Mouse (Mus musculus): ENCODE data around the gene Sntg2. TPM values are rescaled to one million over a fixed set of nuclear protein-coding genes. Genes with fewer than 3 reads are reported as not detected.

The Sntg2 gene
- polyA plus RNA-seq, 1 experiment from 2014 or later: 3.7 TPM

DNA sequence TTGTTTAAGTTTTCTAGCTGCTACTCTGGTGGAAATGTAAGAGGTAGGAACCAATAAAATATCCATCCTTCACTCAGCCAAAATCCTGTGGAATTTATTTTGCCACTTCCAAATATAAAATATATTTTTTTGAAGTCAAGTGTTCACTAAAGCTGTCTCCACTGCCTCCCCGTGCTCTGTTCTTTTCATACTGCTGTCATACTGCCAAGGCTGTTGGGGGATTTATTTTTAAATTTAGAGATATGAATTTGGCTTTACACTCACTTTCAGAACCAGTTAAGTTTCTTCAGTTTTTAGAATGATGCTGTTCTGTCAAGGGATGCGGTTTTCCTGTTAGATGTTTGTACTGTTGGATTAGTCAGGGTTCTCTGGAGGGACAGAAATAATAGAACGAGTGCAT, 204.7 kb downstream of the Sntg2 start:
- Histone ChIP-seq H3K4me3 (ENCODE audit: low read length) (no peak overlapping the region), H3K4me1 (ENCODE audit: control insufficient read depth, insufficient read depth, low read length) (peaks cover 11% of the 10 kb centered on the region), H3K27me3 (ENCODE audit: control insufficient read depth, insufficient read depth, low read length) (no peaks in the 10 kb centered on the region), H3K9me3 (replicated peaks; ENCODE audit: control insufficient read depth, low read length) (no peaks in the 10 kb centered on the region), H3K4me2 (ENCODE audit: low read depth, low read length) (no peak overlapping the region), H3K9ac (ENCODE audit: low read length) (no peak overlapping the region), H3K36me3 (ENCODE audit: control insufficient read depth, insufficient read depth) (no peaks in the 10 kb centered on the region), H3K27ac (ENCODE audit: low read length) (peak overlapping the region; percentile 75)
- 47% methylated on average over 3 of the region's 3 CpGs for WGBS
- no peak for ATAC-seq (replicated peaks; ENCODE audit: extremely low read depth, insufficient read depth, low FRiP score)

DNA sequence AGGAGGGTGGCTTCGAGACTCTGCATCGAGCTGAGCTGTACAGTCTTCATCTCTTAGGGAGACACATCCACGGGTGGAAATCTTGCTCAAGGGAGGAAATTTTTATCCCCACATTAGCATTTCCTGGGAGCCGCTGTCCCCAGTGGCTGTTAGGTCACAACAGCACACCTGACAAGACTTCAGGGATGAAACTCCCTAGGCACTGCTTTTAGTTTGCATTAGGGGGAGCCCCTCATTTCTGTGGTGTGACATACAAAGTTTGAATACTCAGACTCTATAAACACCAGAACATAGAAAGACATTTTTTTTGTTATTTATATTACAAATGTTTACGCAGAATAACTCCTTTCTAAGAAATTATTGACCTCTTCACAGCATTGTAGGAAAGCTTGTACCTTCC, 208.6 kb downstream of the Sntg2 start:
- Histone ChIP-seq H3K4me2 (ENCODE audit: low read depth, low read length) (no peak overlapping the region), H3K27me3 (ENCODE audit: control insufficient read depth, insufficient read depth, low read length) (no peaks in the 10 kb centered on the region), H3K9ac (ENCODE audit: low read length) (no peak overlapping the region), H3K4me1 (ENCODE audit: control insufficient read depth, insufficient read depth, low read length) (peaks cover 24% of the 10 kb centered on the region), H3K4me3 (ENCODE audit: low read length) (no peak overlapping the region), H3K36me3 (ENCODE audit: control insufficient read depth, insufficient read depth) (no peaks in the 10 kb centered on the region), H3K27ac (ENCODE audit: low read length) (no peak overlapping the region), H3K9me3 (replicated peaks; ENCODE audit: control insufficient read depth, low read length) (no peaks in the 10 kb centered on the region)
- WGBS: 77% methylated on average over 5 of the region's 5 CpGs
- no peak for ATAC-seq (replicated peaks; ENCODE audit: extremely low read depth, insufficient read depth, low FRiP score)

DNA sequence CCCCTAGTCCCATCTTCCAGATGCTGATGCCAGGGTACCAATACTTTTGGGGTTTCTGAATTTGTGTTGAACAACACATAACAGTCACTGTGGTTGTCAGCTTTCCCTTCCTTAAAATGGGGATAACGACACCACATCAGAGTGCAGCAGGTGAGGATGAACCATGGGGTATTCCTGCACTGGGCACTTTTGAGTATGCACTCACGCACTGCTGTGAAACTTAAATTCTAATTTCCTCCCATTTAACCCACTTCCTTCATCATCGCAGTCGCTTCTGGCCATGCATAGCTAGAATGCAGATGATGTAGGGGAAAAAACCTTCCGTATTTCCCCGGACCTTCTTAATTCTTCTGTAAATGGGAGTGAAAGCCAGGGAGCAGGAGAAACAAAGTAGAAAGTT, 209.2 kb downstream of the Sntg2 start:
- WGBS: 89% methylated on average over 6 of the region's 6 CpGs
- H3K9ac ChIP-seq (ENCODE audit: low read length): no peak overlapping the region
- H3K27ac ChIP-seq (ENCODE audit: low read length): no peak overlapping the region
- H3K4me3 ChIP-seq (ENCODE audit: low read length): no peak overlapping the region
- peaks cover 28% of the 10 kb centered on the region for H3K4me1 ChIP-seq (ENCODE audit: control insufficient read depth, insufficient read depth, low read length)
- no peaks in the 10 kb centered on the region for H3K27me3 ChIP-seq (ENCODE audit: control insufficient read depth, insufficient read depth, low read length)
- no peak for ATAC-seq (replicated peaks; ENCODE audit: extremely low read depth, insufficient read depth, low FRiP score)
- no peaks in the 10 kb centered on the region for H3K9me3 ChIP-seq (replicated peaks; ENCODE audit: control insufficient read depth, low read length)
- H3K4me2 ChIP-seq (ENCODE audit: low read depth, low read length): no peak overlapping the region
- H3K36me3 ChIP-seq (ENCODE audit: control insufficient read depth, insufficient read depth): no peaks in the 10 kb centered on the region

DNA sequence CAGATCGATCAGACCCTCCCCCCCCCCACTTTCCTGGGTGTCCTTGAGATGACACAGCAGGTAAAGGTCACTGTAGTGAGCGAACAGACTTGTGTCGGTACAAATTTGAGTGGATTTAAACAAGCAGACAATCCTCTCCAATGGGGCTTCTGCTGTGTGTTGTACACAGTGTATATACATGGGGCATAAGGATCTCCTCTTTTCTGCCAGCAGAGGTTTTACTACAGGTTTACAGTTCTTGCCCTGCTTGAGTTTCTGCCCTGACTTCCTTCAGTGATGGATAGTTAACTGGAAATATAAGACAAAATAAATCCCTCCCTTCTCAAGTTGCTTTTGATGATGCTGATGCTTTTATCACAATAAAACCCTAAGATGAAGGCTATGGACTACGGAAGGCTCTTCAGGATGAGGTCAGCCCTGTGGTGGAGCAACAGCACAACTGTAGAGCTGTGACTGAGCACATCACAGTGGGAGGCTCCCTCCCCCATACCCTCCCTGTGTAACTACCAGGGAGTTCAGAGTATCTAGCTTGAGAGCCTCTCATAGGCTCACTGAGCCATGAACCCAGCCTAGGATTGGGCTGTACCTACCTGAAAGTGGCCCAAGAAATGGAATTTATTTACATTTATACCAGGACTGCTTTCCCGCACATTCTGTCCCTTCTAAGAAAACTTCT, 211.3 kb downstream of the Sntg2 start:
- Histone ChIP-seq H3K27ac (ENCODE audit: low read length) (no peak overlapping the region), H3K9me3 (replicated peaks; ENCODE audit: control insufficient read depth, low read length) (no peaks in the 10 kb centered on the region), H3K4me2 (ENCODE audit: low read depth, low read length) (no peak overlapping the region), H3K4me3 (ENCODE audit: low read length) (no peak overlapping the region), H3K36me3 (ENCODE audit: control insufficient read depth, insufficient read depth) (no peaks in the 10 kb centered on the region), H3K9ac (ENCODE audit: low read length) (no peak overlapping the region), H3K27me3 (ENCODE audit: control insufficient read depth, insufficient read depth, low read length) (no peaks in the 10 kb centered on the region), H3K4me1 (ENCODE audit: control insufficient read depth, insufficient read depth, low read length) (peaks cover 19% of the 10 kb centered on the region)
- 85% methylated on average over 5 of the region's 5 CpGs for WGBS
- no peak for ATAC-seq (replicated peaks; ENCODE audit: extremely low read depth, insufficient read depth, low FRiP score)

DNA sequence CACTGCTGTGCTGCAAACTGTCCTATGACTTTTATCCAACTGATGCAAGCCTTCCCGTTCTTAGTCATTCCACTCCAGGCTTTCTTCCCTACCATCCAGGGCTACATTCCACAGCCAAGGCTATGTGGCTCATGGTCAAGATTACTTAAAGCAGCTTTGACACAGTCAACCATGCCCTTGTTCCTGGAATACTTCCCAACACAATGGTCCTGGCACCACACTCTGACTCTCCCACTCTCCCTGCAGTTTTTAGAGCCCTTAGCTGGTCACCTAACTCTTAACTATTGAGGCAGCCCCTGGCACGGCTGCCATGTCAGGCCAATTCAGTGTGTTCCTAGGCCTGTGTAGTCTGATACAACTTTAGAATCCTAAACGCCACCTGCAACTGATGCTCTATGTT, 212.7 kb downstream of the Sntg2 start:
- peak overlapping the region; percentile 89 for H3K27ac ChIP-seq (ENCODE audit: low read length)
- no peaks in the 10 kb centered on the region for H3K9me3 ChIP-seq (replicated peaks; ENCODE audit: control insufficient read depth, low read length)
- WGBS: 53% methylated on average over 3 of the region's 3 CpGs
- H3K4me2 ChIP-seq (ENCODE audit: low read depth, low read length): no peak overlapping the region
- H3K36me3 ChIP-seq (ENCODE audit: control insufficient read depth, insufficient read depth): no peaks in the 10 kb centered on the region
- H3K27me3 ChIP-seq (ENCODE audit: control insufficient read depth, insufficient read depth, low read length): no peaks in the 10 kb centered on the region
- ATAC-seq (replicated peaks; ENCODE audit: extremely low read depth, insufficient read depth, low FRiP score): peak; percentile 91
- no peak overlapping the region for H3K4me3 ChIP-seq (ENCODE audit: low read length)
- no peak overlapping the region for H3K9ac ChIP-seq (ENCODE audit: low read length)
- peaks cover 19% of the 10 kb centered on the region for H3K4me1 ChIP-seq (ENCODE audit: control insufficient read depth, insufficient read depth, low read length)

DNA sequence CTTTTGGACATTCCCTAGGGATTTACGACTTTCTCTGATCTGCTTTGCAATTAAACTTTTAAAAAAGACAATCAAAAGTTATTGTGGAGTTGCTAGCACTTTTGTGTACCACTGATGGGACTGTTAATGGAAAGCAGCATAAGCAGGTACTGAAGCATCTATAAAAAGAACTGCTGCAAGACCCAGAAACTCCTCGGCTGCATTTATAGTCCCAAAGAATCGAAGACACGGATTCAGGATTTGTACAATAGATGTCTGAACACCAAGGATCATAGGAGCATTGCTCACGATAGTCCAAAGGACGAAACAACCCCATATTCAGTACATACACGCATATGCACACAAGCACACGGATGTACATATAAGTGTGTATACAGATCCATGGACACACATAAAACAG, 213.4 kb downstream of the Sntg2 start:
- no peak overlapping the region for H3K9ac ChIP-seq (ENCODE audit: low read length)
- ATAC-seq (replicated peaks; ENCODE audit: extremely low read depth, insufficient read depth, low FRiP score): 0 out of 2 replicates have a peak, but pooled peaks have one; percentile 38
- no peaks in the 10 kb centered on the region for H3K27me3 ChIP-seq (ENCODE audit: control insufficient read depth, insufficient read depth, low read length)
- WGBS: 70% methylated on average over 8 of the region's 8 CpGs
- peaks cover 19% of the 10 kb centered on the region for H3K4me1 ChIP-seq (ENCODE audit: control insufficient read depth, insufficient read depth, low read length)
- no peaks in the 10 kb centered on the region for H3K36me3 ChIP-seq (ENCODE audit: control insufficient read depth, insufficient read depth)
- peak overlapping the region; percentile 89 for H3K27ac ChIP-seq (ENCODE audit: low read length)
- no peaks in the 10 kb centered on the region for H3K9me3 ChIP-seq (replicated peaks; ENCODE audit: control insufficient read depth, low read length)
- no peak overlapping the region for H3K4me3 ChIP-seq (ENCODE audit: low read length)
- no peak overlapping the region for H3K4me2 ChIP-seq (ENCODE audit: low read depth, low read length)

DNA sequence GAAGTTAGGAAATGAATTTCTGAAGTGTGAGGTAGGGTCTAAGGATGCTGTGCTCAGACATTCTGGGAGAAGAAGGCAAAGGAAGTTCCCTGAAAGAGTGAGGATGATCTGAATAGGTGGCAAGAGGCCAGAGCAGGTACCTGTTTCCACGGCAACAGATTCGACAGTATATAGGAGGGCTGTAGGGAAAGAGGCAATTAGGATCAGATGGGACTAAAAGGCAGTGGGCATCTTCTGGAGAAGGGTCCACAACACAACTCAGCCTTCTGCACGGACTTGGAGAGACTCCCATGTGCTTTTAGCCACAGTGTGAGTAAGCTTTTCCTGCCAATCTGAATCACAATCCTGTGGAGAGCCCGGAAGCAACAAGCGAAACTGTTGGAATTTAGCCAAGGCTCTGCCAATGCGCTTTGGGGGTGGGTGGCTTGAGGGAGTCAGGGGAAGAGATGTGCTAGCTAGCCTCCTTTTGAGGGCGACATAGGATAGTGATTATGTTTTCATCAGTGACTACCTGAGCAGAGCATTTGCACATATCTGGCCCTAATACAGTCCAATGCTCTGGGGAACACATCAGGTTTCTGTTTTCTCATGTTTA, 219.0 kb downstream of the Sntg2 start:
- H3K4me3 ChIP-seq (ENCODE audit: low read length): no peak overlapping the region
- no peaks in the 10 kb centered on the region for H3K9me3 ChIP-seq (replicated peaks; ENCODE audit: control insufficient read depth, low read length)
- no peak for ATAC-seq (replicated peaks; ENCODE audit: extremely low read depth, insufficient read depth, low FRiP score)
- 41% methylated on average over 7 of the region's 7 CpGs for WGBS
- peaks cover 5% of the 10 kb centered on the region for H3K4me1 ChIP-seq (ENCODE audit: control insufficient read depth, insufficient read depth, low read length)
- no peaks in the 10 kb centered on the region for H3K36me3 ChIP-seq (ENCODE audit: control insufficient read depth, insufficient read depth)
- no peak overlapping the region for H3K9ac ChIP-seq (ENCODE audit: low read length)
- H3K4me2 ChIP-seq (ENCODE audit: low read depth, low read length): no peak overlapping the region
- no peak overlapping the region for H3K27ac ChIP-seq (ENCODE audit: low read length)
- H3K27me3 ChIP-seq (ENCODE audit: control insufficient read depth, insufficient read depth, low read length): no peaks in the 10 kb centered on the region

DNA sequence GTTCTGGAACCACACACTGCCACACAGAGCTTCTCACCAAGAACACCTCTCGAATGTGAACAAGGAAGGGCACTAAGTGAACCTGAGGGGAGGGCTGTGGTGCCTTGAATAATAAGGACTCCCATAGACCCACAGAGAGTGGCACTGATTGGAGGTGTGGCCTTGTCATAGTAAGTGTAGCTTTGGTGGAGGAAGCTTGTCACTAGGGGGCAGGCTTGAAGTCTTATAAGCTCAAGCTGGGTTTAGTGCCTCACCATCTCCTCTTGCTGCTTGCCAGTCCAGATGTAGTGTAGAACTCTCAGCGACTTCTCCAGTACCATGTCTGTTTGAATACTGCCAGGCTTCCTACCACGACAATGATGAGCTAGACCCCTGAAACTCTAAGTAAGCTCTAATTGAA, 231.1 kb downstream of the Sntg2 start:
- Histone ChIP-seq H3K4me3 (ENCODE audit: low read length) (no peak overlapping the region), H3K9ac (ENCODE audit: low read length) (no peak overlapping the region), H3K27ac (ENCODE audit: low read length) (no peak overlapping the region), H3K36me3 (ENCODE audit: control insufficient read depth, insufficient read depth) (no peaks in the 10 kb centered on the region), H3K27me3 (ENCODE audit: control insufficient read depth, insufficient read depth, low read length) (no peaks in the 10 kb centered on the region), H3K4me2 (ENCODE audit: low read depth, low read length) (no peak overlapping the region), H3K9me3 (replicated peaks; ENCODE audit: control insufficient read depth, low read length) (no peaks in the 10 kb centered on the region), H3K4me1 (ENCODE audit: control insufficient read depth, insufficient read depth, low read length) (no peaks in the 10 kb centered on the region)
- no peak for ATAC-seq (replicated peaks; ENCODE audit: extremely low read depth, insufficient read depth, low FRiP score)
- WGBS: 65% methylated on average over 3 of the region's 3 CpGs

DNA sequence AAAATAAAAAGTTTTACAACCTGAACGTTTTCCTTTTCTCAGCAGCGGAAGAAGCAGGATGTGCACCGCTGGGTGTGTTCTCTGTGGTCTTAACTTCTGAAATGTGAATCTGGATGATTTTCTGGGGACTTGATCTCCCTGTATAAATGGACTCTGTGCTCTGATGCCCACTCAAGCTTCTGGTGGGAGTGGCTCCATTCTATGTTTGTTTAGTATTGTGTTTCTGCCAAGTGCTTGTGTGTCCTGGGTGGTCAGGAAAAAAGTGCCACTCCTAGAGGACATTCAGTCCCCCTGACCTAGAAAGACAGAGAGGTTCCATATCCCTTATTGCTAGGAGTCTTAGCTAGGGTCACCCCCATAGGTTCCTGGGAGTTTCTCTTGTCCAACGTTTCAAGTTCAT, 240.7 kb downstream of the Sntg2 start, which contains the start of gene Tpo:
Gene Tpo (minus strand): TSS at position 101 of the 400 bp plus-strand sequence.
- no peak within 1 kb of the TSS for H3K4me2 ChIP-seq (ENCODE audit: low read depth, low read length)
- no peaks in the 10 kb centered on the region for H3K4me1 ChIP-seq (ENCODE audit: control insufficient read depth, insufficient read depth, low read length)
- no peaks in the 10 kb centered on the region for H3K36me3 ChIP-seq (ENCODE audit: control insufficient read depth, insufficient read depth)
- no peak within 1 kb of the TSS for H3K9ac ChIP-seq (ENCODE audit: low read length)
- no peaks in the 10 kb centered on the region for H3K27me3 ChIP-seq (ENCODE audit: control insufficient read depth, insufficient read depth, low read length)
- WGBS: 79% methylated on average over 4 of the region's 4 CpGs
- no peaks in the 10 kb centered on the region for H3K9me3 ChIP-seq (replicated peaks; ENCODE audit: control insufficient read depth, low read length)
- ATAC-seq (replicated peaks; ENCODE audit: extremely low read depth, insufficient read depth, low FRiP score): no peak
- H3K4me3 ChIP-seq (ENCODE audit: low read length): no peak within 1 kb of the TSS
- no peak within 1 kb of the TSS for H3K27ac ChIP-seq (ENCODE audit: low read length)
